Mouse (Mus musculus): ENCODE results near the gene Ccdc9. TPM values are rescaled to one million over a fixed set of nuclear protein-coding genes. Genes with fewer than 3 reads are reported as not detected.

Gene Ccdc9
- polyA plus RNA-seq (2014; fragmentation: Nextera tagmentation; extraction: Ambion mirVana), result 17.7 and 22.7 TPM in 2 replicates

- Histone ChIP-seq H3K9ac (peak within 1 kb of the TSS; percentile 64), H3K4me3 (ENCODE audit: low read depth, low read length) (peak within 1 kb of the TSS; percentile 57), H3K27me3 (ENCODE audit: insufficient read depth, low read length) (no peaks in the 10 kb centered on the region), H3K36me3 (ENCODE audit: insufficient read depth) (peaks cover 32% of the 10 kb centered on the region), H3K9me3 (ENCODE audit: low read depth, low read length) (no peaks in the 10 kb centered on the region), H3K4me1 (ENCODE audit: insufficient read depth) (no peaks in the 10 kb centered on the region), H3K27ac (ENCODE audit: low read depth) (peak within 1 kb of the TSS; percentile 93), H3K4me2 (peak within 1 kb of the TSS; percentile 71)
- no peak for TF ChIP-seq CTCF (IDR thresholded peaks at IDR 0.05; ENCODE audit: low read depth)
- ATAC-seq (ENCODE audit: insufficient read depth) (peak; percentile 91), DNase-seq (peak; percentile 100)
- under 1% methylated on average over 70 of the region's 70 CpGs for WGBS
Observed at GRCm38 (mm10) chr7:16286026-16286961, at the start of gene Ccdc9. Gene Ccdc9 (minus strand): TSS chr7:16286795.

- H3K27me3 ChIP-seq (ENCODE audit: insufficient read depth, low read length), result no peaks in the 10 kb centered on the region
- no peaks in the 10 kb centered on the region for H3K9me3 ChIP-seq (ENCODE audit: low read depth, low read length)
- H3K36me3 ChIP-seq (ENCODE audit: insufficient read depth), result peaks cover 74% of the 10 kb centered on the region
- H3K9ac ChIP-seq, result no peak overlapping the region
- H3K4me1 ChIP-seq (ENCODE audit: insufficient read depth), result no peaks in the 10 kb centered on the region
- ATAC-seq (ENCODE audit: insufficient read depth), result no peak
- no peak overlapping the region for H3K27ac ChIP-seq (ENCODE audit: low read depth)
- WGBS, result 73% methylated on average over 3 of the region's 3 CpGs
- DNase-seq, result no peak
- no peak for TF ChIP-seq CTCF (IDR thresholded peaks at IDR 0.05; ENCODE audit: low read depth)
- H3K4me2 ChIP-seq, result no peak overlapping the region
- H3K4me3 ChIP-seq (ENCODE audit: low read depth, low read length), result no peak overlapping the region
Observed at GRCm38 (mm10) chr7:16329146-16329545, 42.6 kb upstream of the Ccdc9 start.

- peaks cover 51% of the 10 kb centered on the region for H3K36me3 ChIP-seq (ENCODE audit: insufficient read depth)
Observed at GRCm38 (mm10) chr7:16326607-16326971, 40.0 kb upstream of the Ccdc9 start.

GRCm38 (mm10) chr7:16325920-16326606 lies 39.5 kb upstream of the Ccdc9 start:
- Histone ChIP-seq H3K27ac (ENCODE audit: low read depth) (peak overlapping the region; percentile 34; the same call in 1 of the 2 replicates), H3K4me3 (ENCODE audit: low read depth, low read length) (no peak overlapping the region), H3K4me2 (no peak overlapping the region), H3K27me3 (ENCODE audit: insufficient read depth, low read length) (no peaks in the 10 kb centered on the region), H3K4me1 (ENCODE audit: insufficient read depth) (no peaks in the 10 kb centered on the region), H3K9me3 (ENCODE audit: low read depth, low read length) (no peaks in the 10 kb centered on the region), H3K9ac (no peak overlapping the region; the same call in 1 of the 2 replicates), H3K36me3 (ENCODE audit: insufficient read depth) (peaks cover 48% of the 10 kb centered on the region)
- TF ChIP-seq CTCF (IDR thresholded peaks at IDR 0.05; ENCODE audit: low read depth), result peak; percentile 76
- 21% methylated on average over 8 of the region's 8 CpGs for WGBS
- DNase-seq (peak; percentile 88), ATAC-seq (ENCODE audit: insufficient read depth) (peak; percentile 69)

More at GRCm38 (mm10) chr7:16326607-16326971, 40.0 kb upstream of the Ccdc9 start:
- WGBS, result 93% methylated on average over 2 of the region's 2 CpGs
- H3K9ac ChIP-seq, result no peak overlapping the region
- no peak overlapping the region for H3K4me2 ChIP-seq
- no peak for ATAC-seq (ENCODE audit: insufficient read depth)
- H3K9me3 ChIP-seq (ENCODE audit: low read depth, low read length), result no peaks in the 10 kb centered on the region
- no peak for TF ChIP-seq CTCF (IDR thresholded peaks at IDR 0.05; ENCODE audit: low read depth)
- H3K27me3 ChIP-seq (ENCODE audit: insufficient read depth, low read length), result no peaks in the 10 kb centered on the region
- no peaks in the 10 kb centered on the region for H3K4me1 ChIP-seq (ENCODE audit: insufficient read depth)
- no peak overlapping the region for H3K4me3 ChIP-seq (ENCODE audit: low read depth, low read length)
- no peak overlapping the region for H3K27ac ChIP-seq (ENCODE audit: low read depth)
- DNase-seq, result no peak

GRCm38 (mm10) chr7:16324661-16325060 lies 38.1 kb upstream of the Ccdc9 start:
- Histone ChIP-seq H3K4me3 (ENCODE audit: low read depth, low read length) (no peak overlapping the region), H3K9me3 (ENCODE audit: low read depth, low read length) (no peaks in the 10 kb centered on the region), H3K36me3 (ENCODE audit: insufficient read depth) (peaks cover 34% of the 10 kb centered on the region), H3K4me1 (ENCODE audit: insufficient read depth) (no peaks in the 10 kb centered on the region), H3K27me3 (ENCODE audit: insufficient read depth, low read length) (no peaks in the 10 kb centered on the region), H3K4me2 (no peak overlapping the region), H3K9ac (no peak overlapping the region), H3K27ac (ENCODE audit: low read depth) (no peak overlapping the region)
- no peak for TF ChIP-seq CTCF (IDR thresholded peaks at IDR 0.05; ENCODE audit: low read depth)
- WGBS, result 73% methylated on average over 7 of the region's 7 CpGs
- ATAC-seq (ENCODE audit: insufficient read depth) (no peak; the same call in 1 of the 2 replicates), DNase-seq (peak; percentile 40)

- ATAC-seq (ENCODE audit: insufficient read depth), result no peak
- no peak for DNase-seq
- no peak overlapping the region for H3K27ac ChIP-seq (ENCODE audit: low read depth)
- H3K9me3 ChIP-seq (ENCODE audit: low read depth, low read length), result no peaks in the 10 kb centered on the region
- H3K36me3 ChIP-seq (ENCODE audit: insufficient read depth), result no peaks in the 10 kb centered on the region
- no peak overlapping the region for H3K4me3 ChIP-seq (ENCODE audit: low read depth, low read length)
- H3K9ac ChIP-seq, result no peak overlapping the region
- H3K4me2 ChIP-seq, result no peak overlapping the region
- WGBS, result 84% methylated on average over 6 of the region's 6 CpGs
- no peaks in the 10 kb centered on the region for H3K27me3 ChIP-seq (ENCODE audit: insufficient read depth, low read length)
- TF ChIP-seq CTCF (IDR thresholded peaks at IDR 0.05; ENCODE audit: low read depth), result no peak
- H3K4me1 ChIP-seq (ENCODE audit: insufficient read depth), result no peaks in the 10 kb centered on the region
Observed at GRCm38 (mm10) chr7:16320479-16320878, 33.9 kb upstream of the Ccdc9 start.

GRCm38 (mm10) chr7:16319216-16319615 lies 32.6 kb upstream of the Ccdc9 start:
- ATAC-seq (ENCODE audit: insufficient read depth) (no peak), DNase-seq (no peak)
- TF ChIP-seq CTCF (IDR thresholded peaks at IDR 0.05; ENCODE audit: low read depth), result no peak
- no peaks in the 10 kb centered on the region for H3K36me3 ChIP-seq (ENCODE audit: insufficient read depth)
- H3K4me1 ChIP-seq (ENCODE audit: insufficient read depth), result no peaks in the 10 kb centered on the region
- H3K27ac ChIP-seq (ENCODE audit: low read depth), result no peak overlapping the region
- no peaks in the 10 kb centered on the region for H3K9me3 ChIP-seq (ENCODE audit: low read depth, low read length)
- H3K9ac ChIP-seq, result no peak overlapping the region
- H3K4me2 ChIP-seq, result no peak overlapping the region
- no peak overlapping the region for H3K4me3 ChIP-seq (ENCODE audit: low read depth, low read length)
- H3K27me3 ChIP-seq (ENCODE audit: insufficient read depth, low read length), result no peaks in the 10 kb centered on the region
- 94% methylated on average over 4 of the region's 4 CpGs for WGBS
